Mouse (Mus musculus): ENCODE results near the gene Ankrd55.

The Ankrd55 gene

GRCm38 (mm10) chr13:112382457-112382856, 94.2 kb downstream of the Ankrd55 start:
- no peak for DNase-seq (ENCODE audit: low spot score)

DNA sequence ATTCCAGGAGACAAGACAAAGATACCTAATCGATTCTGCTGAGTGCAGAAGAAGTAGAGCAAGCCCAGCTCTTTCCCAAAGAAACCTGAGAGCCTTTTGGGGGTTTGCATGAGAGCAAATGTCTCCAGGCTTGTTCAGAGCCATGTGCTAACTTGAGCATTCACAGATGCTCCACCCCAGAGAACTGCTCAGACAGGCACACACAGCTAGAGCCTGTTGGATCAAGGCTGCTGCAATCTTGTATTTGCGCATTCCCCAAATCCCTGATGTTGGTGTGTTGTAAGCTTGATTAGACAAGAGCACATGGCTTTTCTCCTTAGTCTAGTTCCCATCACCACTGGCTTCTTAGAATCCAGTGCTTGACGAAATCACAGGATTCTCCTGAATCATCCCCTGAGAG, 94.7 kb downstream of the Ankrd55 start:
- DNase-seq (ENCODE audit: low spot score) = no peak

GRCm38 (mm10) chr13:112383941-112384659, 95.8 kb downstream of the Ankrd55 start:
- no peak for DNase-seq (ENCODE audit: low spot score)

DNA sequence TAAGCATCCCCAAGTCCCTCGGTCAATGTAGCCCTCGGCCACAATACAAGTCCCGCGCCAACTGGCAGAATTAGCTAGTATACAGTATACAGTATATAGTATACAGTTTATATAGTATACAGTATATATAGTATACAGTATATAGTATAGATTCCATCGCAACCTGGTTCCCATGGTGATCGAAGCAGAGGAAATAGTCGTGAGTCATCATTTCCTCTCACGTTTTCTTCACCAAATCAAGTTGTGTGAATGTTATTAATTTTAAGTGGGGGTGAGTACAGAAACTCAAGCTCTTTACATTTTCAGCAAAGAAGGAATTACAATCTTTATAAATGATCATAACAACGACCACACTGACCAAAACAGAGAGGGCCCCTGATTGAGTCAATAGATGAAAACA, 96.8 kb downstream of the Ankrd55 start:
- no peak for DNase-seq (ENCODE audit: low spot score)

DNA sequence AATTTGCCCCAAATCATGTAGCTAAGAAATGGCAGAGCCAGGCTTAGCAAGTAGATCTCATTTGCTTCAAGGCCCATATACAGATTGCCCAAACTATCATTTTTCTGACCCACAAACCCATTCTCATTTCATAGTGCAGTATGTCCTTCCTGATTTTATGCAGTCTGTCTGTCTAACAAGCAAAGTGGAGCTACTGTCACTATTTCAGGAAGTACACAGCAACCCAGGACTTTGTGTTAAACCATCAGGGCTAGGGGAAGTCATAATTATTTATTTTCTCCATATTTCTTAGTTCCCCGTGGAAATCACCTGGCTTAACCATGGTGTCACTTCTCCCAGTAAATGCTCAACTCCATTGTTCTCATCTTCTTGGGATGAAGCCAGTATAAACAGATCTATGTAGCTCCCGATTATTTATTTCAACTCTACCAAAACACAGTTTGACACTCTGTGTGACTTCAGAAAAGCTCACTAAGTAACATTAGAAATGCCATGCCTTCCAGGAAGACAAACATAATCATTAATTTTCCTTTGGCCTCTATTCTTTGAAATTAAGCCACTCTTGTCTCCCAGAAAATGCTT, 98.3 kb downstream of the Ankrd55 start:
- no peak for DNase-seq (ENCODE audit: low spot score)

- no peak for DNase-seq (ENCODE audit: low spot score)
Observed at GRCm38 (mm10) chr13:112387279-112387678, 99.0 kb downstream of the Ankrd55 start.

GRCm38 (mm10) chr13:112388176-112388575, 99.9 kb downstream of the Ankrd55 start:
- no peak for DNase-seq (ENCODE audit: low spot score)

GRCm38 (mm10) chr13:112390206-112390605, 102.0 kb downstream of the Ankrd55 start:
- no peak for DNase-seq (ENCODE audit: low spot score)

DNA sequence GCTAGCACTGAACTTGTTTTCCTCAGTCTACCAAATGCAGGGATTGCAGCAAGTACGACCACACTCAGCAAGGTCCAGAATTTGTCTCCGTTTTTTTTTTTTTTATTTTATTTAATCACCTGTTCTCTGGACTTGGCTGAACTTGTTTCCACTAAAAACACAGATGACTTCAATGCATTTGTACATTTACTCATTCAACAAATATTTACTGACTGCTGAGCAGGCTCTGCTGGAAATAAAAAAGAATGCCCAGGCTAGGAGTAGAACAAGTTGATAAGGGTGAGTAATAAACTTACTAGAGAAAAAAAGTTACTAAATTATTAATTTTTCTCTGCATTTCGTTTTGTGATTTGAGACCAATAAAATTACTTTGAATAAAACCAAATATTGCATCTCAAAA, 103.1 kb downstream of the Ankrd55 start:
- DNase-seq (ENCODE audit: low spot score) = no peak

- DNase-seq (ENCODE audit: low spot score) = no peak
Observed at GRCm38 (mm10) chr13:112393356-112393755, 105.1 kb downstream of the Ankrd55 start.

GRCm38 (mm10) chr13:112394271-112394670, 106.0 kb downstream of the Ankrd55 start:
- no peak for DNase-seq (ENCODE audit: low spot score)

- DNase-seq (ENCODE audit: low spot score) = no peak
Observed at GRCm38 (mm10) chr13:112404723-112405122, 116.5 kb downstream of the Ankrd55 start.

DNA sequence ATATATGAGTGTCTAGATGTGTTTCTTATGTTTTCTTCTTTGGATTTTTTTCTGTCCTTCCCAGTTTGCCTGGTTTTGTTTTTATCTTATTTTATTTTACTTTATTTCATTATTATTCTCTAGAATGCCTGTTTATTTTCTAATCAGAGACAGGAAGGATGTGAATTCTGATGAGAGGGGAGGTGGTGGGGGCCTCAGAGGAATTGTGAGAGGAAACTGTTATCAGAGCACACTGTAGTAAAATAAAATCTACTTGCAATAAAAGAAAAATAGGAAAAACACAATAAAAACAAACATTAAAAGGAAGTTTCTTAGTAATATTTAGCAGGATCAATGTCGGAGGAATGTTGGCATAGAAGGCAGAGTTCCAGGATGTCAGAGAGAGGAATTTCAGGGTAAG, 116.9 kb downstream of the Ankrd55 start:
- DNase-seq (ENCODE audit: low spot score) = no peak

- no peak for DNase-seq (ENCODE audit: low spot score)
Observed at GRCm38 (mm10) chr13:112406618-112407017, 118.4 kb downstream of the Ankrd55 start.

GRCm38 (mm10) chr13:112407181-112407700, 119.0 kb downstream of the Ankrd55 start:
- DNase-seq (ENCODE audit: low spot score) = no peak

DNA sequence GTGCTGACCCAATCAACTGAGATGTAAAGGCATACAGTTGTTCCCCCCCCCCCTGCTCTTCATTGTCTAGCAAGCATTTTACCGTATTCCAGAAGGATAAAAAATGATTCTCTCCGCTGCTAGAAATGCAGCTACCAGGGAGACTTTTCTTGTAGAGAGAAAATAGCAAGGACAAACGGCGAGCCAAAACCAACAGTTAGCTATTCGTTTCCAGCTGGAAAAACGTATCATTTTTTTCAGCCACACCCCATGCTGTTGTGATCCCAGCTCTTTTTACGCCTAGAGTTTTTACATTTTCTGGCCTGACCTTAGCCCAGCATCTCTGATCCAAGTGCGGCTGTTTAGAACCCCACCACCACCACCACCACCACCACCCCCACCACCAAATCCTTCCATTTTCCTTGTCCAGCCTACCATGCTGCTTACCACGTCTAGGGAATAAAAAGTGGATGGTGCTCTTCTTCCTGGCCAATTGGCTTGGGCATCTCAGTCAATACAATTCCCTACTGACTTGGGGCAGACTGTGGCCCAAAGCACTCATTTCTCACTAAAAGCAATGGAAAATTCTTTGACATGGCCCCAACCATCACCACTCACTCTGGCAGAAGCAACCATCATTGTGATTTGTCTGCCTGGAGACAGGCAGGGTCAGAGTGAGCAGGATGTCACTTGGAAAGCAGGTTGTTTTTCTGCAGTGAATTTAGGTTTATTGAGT, 119.7 kb downstream of the Ankrd55 start:
- DNase-seq (ENCODE audit: low spot score) = no peak

DNA sequence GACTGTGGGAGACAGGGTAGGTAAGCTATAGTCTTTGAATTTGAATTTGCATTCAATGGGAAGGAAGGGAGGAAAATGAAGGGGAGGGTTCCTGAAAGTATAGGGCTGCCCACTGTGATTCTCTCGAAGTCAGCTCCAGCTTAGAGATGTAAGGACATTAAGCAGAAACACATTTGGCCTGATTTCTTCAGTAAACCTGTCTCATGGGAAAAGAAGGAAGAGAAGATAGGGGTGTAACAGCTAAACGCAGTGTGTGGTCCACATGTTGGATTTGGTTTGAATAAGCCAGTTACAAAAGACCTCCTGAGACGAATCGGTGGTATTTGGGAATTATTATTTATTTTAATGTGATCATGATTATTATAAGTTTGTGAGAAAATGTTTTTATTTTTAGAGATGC, 120.5 kb downstream of the Ankrd55 start:
- no peak for DNase-seq (ENCODE audit: low spot score)

- DNase-seq (ENCODE audit: low spot score) = no peak
Observed at GRCm38 (mm10) chr13:112409331-112409730, 121.1 kb downstream of the Ankrd55 start.

DNA sequence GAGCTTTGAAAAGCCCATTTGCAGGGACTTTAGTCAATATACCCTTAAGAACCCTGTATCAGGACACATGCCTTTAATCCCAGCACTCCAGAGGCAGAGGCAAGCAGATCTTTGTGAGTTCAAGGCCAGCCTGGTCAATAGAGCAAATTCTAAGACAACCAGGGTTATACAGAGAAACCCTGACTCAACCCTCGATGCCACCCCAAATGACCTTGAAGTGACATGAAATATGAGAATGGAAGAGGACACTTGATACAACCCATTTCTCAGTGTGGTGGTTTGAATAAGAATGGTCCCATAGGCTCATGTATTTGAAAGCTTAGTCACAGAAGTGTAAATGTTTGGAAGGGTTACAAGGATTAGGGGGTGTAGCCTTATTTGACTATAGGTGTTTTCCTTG, 121.6 kb downstream of the Ankrd55 start:
- DNase-seq (ENCODE audit: low spot score) = no peak

GRCm38 (mm10) chr13:112410461-112410860, 122.2 kb downstream of the Ankrd55 start:
- no peak for DNase-seq (ENCODE audit: low spot score)

GRCm38 (mm10) chr13:112411216-112411822, 123.1 kb downstream of the Ankrd55 start:
- no peak for DNase-seq (ENCODE audit: low spot score)

GRCm38 (mm10) chr13:112412251-112412650, 124.0 kb downstream of the Ankrd55 start:
- no peak for DNase-seq (ENCODE audit: low spot score)

GRCm38 (mm10) chr13:112412824-112413223, 124.6 kb downstream of the Ankrd55 start:
- no peak for DNase-seq (ENCODE audit: low spot score)

Data from ovary, adult 18-20 months (tissue).